In genomic region chr3:41101905-41102304, GRCm38 (mm10) we compare ENCODE assay signal across 19 mouse cellular contexts. TPM values are rescaled to one million over a fixed set of nuclear protein-coding genes. Genes with fewer than 3 reads are reported as not detected.
DNase-seq lines count a peak whose midpoint lies in the region; ATAC-seq and TF ChIP-seq lines count a peak whose summit lies in the region.
"Had no signal": no experiment of that assay in that cellular context is flagged by ENCODE, and none has a peak within 500 bp of the region (broad histone marks: within the 10 kb centered on the region; RNA-seq: fewer than 3 reads in every experiment).

No protein-coding gene starts in this region.

- no peaks in the 10 kb centered on the region for H3K79me2 ChIP-seq in heart, adult 2 months (replicated peaks; ENCODE audit: control insufficient read depth, insufficient read depth, low read length)

- no peaks in the 10 kb centered on the region for H3K27me3 ChIP-seq in heart, adult 2 months (ENCODE audit: control insufficient read depth, insufficient read depth, low read length)
- H3K27me3 ChIP-seq in heart, embryonic 10.5 days (ENCODE audit: insufficient read depth, poor library complexity, severe bottlenecking), result no peaks in the 10 kb centered on the region
- no peaks in the 10 kb centered on the region for H3K27me3 ChIP-seq in heart, embryonic 13.5 days (replicated peaks)
- H3K27me3 ChIP-seq in forebrain, embryonic 11.5 days (ENCODE audit: control insufficient read depth, insufficient read depth, low read length), result no peaks in the 10 kb centered on the region
- H3K27me3 ChIP-seq: embryonic facial prominence, embryonic 13.5 days; forebrain, embryonic 15.5 days; hindbrain, embryonic 13.5 days; limb, embryonic 13.5 days; liver, embryonic 15.5 days had no signal

- intact Hi-C loops in heart, adult 2 months (cut with DNase I), result no loop called here
- intact Hi-C loops in gastrocnemius, adult 2 months (cut with DNase I), result no loop called here

- no peak for TF ChIP-seq CTCF in heart, adult 2 months (IDR thresholded peaks at IDR 0.05)
- no peak for TF ChIP-seq CTCF in gastrocnemius, adult 2 months (IDR thresholded peaks at IDR 0.05)

- peak overlapping the region; percentile 34; the same call in 1 of the 2 replicates for H3K27ac ChIP-seq in heart, adult 2 months
- no peak overlapping the region for H3K27ac ChIP-seq in heart, embryonic 10.5 days
- peak overlapping the region; percentile 41; the same call in 1 of the 2 replicates for H3K27ac ChIP-seq in heart, embryonic 13.5 days (replicated peaks)
- H3K27ac ChIP-seq in gastrocnemius, adult 2 months, result no peak overlapping the region
- no peak overlapping the region for H3K27ac ChIP-seq in forebrain, embryonic 11.5 days (ENCODE audit: low read depth, low read length)
- H3K27ac ChIP-seq: embryonic facial prominence, embryonic 13.5 days; forebrain, embryonic 15.5 days; hindbrain, embryonic 13.5 days; limb, embryonic 13.5 days; liver, embryonic 15.5 days; macrophage; midbrain, embryonic 10.5 days had no signal

- 0 out of 2 replicates have a peak, but pooled peaks cover 5% of the 10 kb centered on the region for H3K9me3 ChIP-seq in heart, embryonic 10.5 days
- H3K9me3 ChIP-seq in heart, embryonic 13.5 days, result no peaks in the 10 kb centered on the region
- no peaks in the 10 kb centered on the region for H3K9me3 ChIP-seq in forebrain, embryonic 11.5 days (ENCODE audit: control insufficient read depth, low read length)
- H3K9me3 ChIP-seq: embryonic facial prominence, embryonic 13.5 days; forebrain, embryonic 15.5 days; hindbrain, embryonic 13.5 days; limb, embryonic 13.5 days; liver, embryonic 15.5 days had no signal

- H3K4me3 ChIP-seq in heart, adult 2 months, result no peak overlapping the region
- no peak overlapping the region for H3K4me3 ChIP-seq in heart, embryonic 10.5 days
- no peak overlapping the region for H3K4me3 ChIP-seq in heart, embryonic 13.5 days
- no peak overlapping the region for H3K4me3 ChIP-seq in gastrocnemius, adult 2 months
- H3K4me3 ChIP-seq in forebrain, embryonic 11.5 days (ENCODE audit: low read depth, low read length), result no peak overlapping the region
- H3K4me3 ChIP-seq: embryonic facial prominence, embryonic 13.5 days; forebrain, embryonic 15.5 days; hindbrain, embryonic 13.5 days; limb, embryonic 13.5 days; liver, embryonic 15.5 days; midbrain, embryonic 10.5 days had no signal

- TF ChIP-seq POLR2A in heart, adult 2 months (IDR thresholded peaks at IDR 0.05; ENCODE audit: insufficient read depth, low read depth, low read length), result no peak

- H3K4me1 ChIP-seq in heart, adult 2 months (ENCODE audit: control insufficient read depth, insufficient read depth, low read length), result no peaks in the 10 kb centered on the region; the same call in none of the 2 replicates
- H3K4me1 ChIP-seq in heart, embryonic 10.5 days, result peaks cover 5% of the 10 kb centered on the region; the same call in 1 of the 2 replicates
- peaks cover 24% of the 10 kb centered on the region for H3K4me1 ChIP-seq in heart, embryonic 13.5 days
- no peaks in the 10 kb centered on the region for H3K4me1 ChIP-seq in forebrain, embryonic 11.5 days (replicated peaks; ENCODE audit: control insufficient read depth, insufficient read depth, low read length)
- H3K4me1 ChIP-seq: embryonic facial prominence, embryonic 13.5 days; forebrain, embryonic 15.5 days; hindbrain, embryonic 13.5 days; limb, embryonic 13.5 days; liver, embryonic 15.5 days; midbrain, embryonic 10.5 days had no signal

- no peak for TF ChIP-seq EP300 in heart, adult 2 months (IDR thresholded peaks at IDR 0.05; ENCODE audit: insufficient read depth, low read depth, low read length)

- H3K36me3 ChIP-seq in heart, adult 2 months (ENCODE audit: control insufficient read depth, insufficient read depth, low read length), result no peaks in the 10 kb centered on the region
- no peaks in the 10 kb centered on the region for H3K36me3 ChIP-seq in heart, embryonic 10.5 days
- H3K36me3 ChIP-seq in heart, embryonic 13.5 days, result no peaks in the 10 kb centered on the region
- no peaks in the 10 kb centered on the region for H3K36me3 ChIP-seq in forebrain, embryonic 11.5 days (ENCODE audit: control insufficient read depth, insufficient read depth, low read length)
- H3K36me3 ChIP-seq: embryonic facial prominence, embryonic 13.5 days; forebrain, embryonic 15.5 days; hindbrain, embryonic 13.5 days; limb, embryonic 13.5 days; liver, embryonic 15.5 days; midbrain, embryonic 10.5 days had no signal

- no peak overlapping the region for H3K4me2 ChIP-seq in heart, embryonic 13.5 days
- no peak overlapping the region for H3K4me2 ChIP-seq in forebrain, embryonic 11.5 days (ENCODE audit: low read depth, low read length, severe bottlenecking)
- H3K4me2 ChIP-seq: embryonic facial prominence, embryonic 13.5 days; forebrain, embryonic 15.5 days; hindbrain, embryonic 13.5 days; limb, embryonic 13.5 days; liver, embryonic 15.5 days had no signal

- H3K9ac ChIP-seq in heart, adult 2 months (ENCODE audit: low read depth, low read length), result no peak overlapping the region
- no peak overlapping the region for H3K9ac ChIP-seq in heart, embryonic 13.5 days
- H3K9ac ChIP-seq in forebrain, embryonic 11.5 days (ENCODE audit: low read length), result no peak overlapping the region
- H3K9ac ChIP-seq: embryonic facial prominence, embryonic 13.5 days; forebrain, embryonic 15.5 days; hindbrain, embryonic 13.5 days; limb, embryonic 13.5 days; liver, embryonic 15.5 days had no signal

- WGBS in heart, adult 2 months, result 52% methylated on average over 9 of the region's 9 CpGs
- 84% methylated on average over 9 of the region's 9 CpGs for WGBS in heart, embryonic 10.5 days
- WGBS in heart, embryonic 13.5 days, result 62% methylated on average over 9 of the region's 9 CpGs
- WGBS in forebrain, embryonic 11.5 days, result 89% methylated on average over 9 of the region's 9 CpGs

- DNase-seq in heart, adult 2 months, result peak in 1 of 2 experiments; percentile 28
- no peak for DNase-seq in heart, embryonic 10.5 days (ENCODE audit: low spot score)
- DNase-seq in heart, postnatal 4 days, result peak; percentile 14
- DNase-seq in gastrocnemius, adult 2 months, result no peak
- DNase-seq in forebrain, embryonic 11.5 days (ENCODE audit: low spot score), result no peak
- DNase-seq: adrenal gland, adult 2 months; cerebellum, adult 11-12 months; cerebellum, postnatal 14 days; retina, postnatal 1 day; thymus, postnatal 25 days had no signal

- no peak for ATAC-seq in heart, embryonic 13.5 days (ENCODE audit: extremely low read depth, insufficient number of reproducible peaks, low FRiP score, low TSS enrichment)
- no peak for ATAC-seq in inflammation-experienced regulatory T-cells, adult 6 months
- no peak for ATAC-seq in forebrain, embryonic 11.5 days (replicated peaks; ENCODE audit: low FRiP score)
- ATAC-seq: forebrain, embryonic 15.5 days had no signal

RNA-seq across cellular contexts. Expression of gene Pgrmc2, which starts 19.1 kb away (rescaled TPM):
- total RNA-seq in heart, adult 2 months (2021), result 10 to 100 TPM; 28.7 to 34.5 TPM
- 12.2 and 17.0 TPM in 2 replicates for polyA plus RNA-seq in heart, adult 2 months (2012; rRNA removed)
- 40.1 and 44.4 TPM in 2 replicates for polyA plus RNA-seq in heart, embryonic 10.5 days (2016; fragmentation: Nextera tagmentation; extraction: Ambion mirVana)
- 43.0 and 44.4 TPM in 2 replicates for polyA plus RNA-seq in heart, embryonic 13.5 days (2015; fragmentation: Nextera tagmentation; extraction: Ambion mirVana)
- total RNA-seq in heart, postnatal 4 days (2021), result 10 to 100 TPM; 55.1 to 56.1 TPM
- 10 to 100 TPM; 18.1 to 20.4 TPM for total RNA-seq in gastrocnemius, adult 2 months (2021)
- 1 to 10 TPM; 2.8 to 4.8 (median 2.9) TPM for polyA plus RNA-seq in inflammation-experienced regulatory T-cells, adult 6 months (2017; shearing (Covaris generic))
- 28.4 and 28.9 TPM in 2 replicates for polyA plus RNA-seq in forebrain, embryonic 11.5 days (2014; fragmentation: Nextera tagmentation; extraction: Ambion mirVana)

Comparison
In these comparisons a context has a peak if more than half of its experiments do, and no peak if none do; other contexts are left out.
1. H3K27ac ChIP-seq: peak in heart, adult 2 months (single experiment) and heart, embryonic 13.5 days (single experiment); none in heart, embryonic 10.5 days (single experiment), gastrocnemius, adult 2 months (single experiment) and forebrain, embryonic 11.5 days (single experiment).